Mouse (Mus musculus) C2C12 (cell line): ENCODE measurements around the gene Zfp335.

ENCODE experiments used
- CEBPB ChIP-seq: IDR thresholded peaks from one replicate; pipeline ENCODE4 v1.6.1; 2011; ENCODE audit warnings: low read depth, mild to moderate bottlenecking, control low read depth, moderate library complexity
- CTCF ChIP-seq: IDR thresholded peaks from one replicate; pipeline ENCODE4 v1.5.1; 2011; ENCODE audit not compliant: control insufficient read depth, insufficient read depth, insufficient read length
- FOSL1 ChIP-seq: IDR thresholded peaks from one replicate; pipeline ENCODE4 v1.8.0; 2011; ENCODE audit warnings: mild to moderate bottlenecking, low read length; ENCODE audit not compliant: poor library complexity, insufficient read depth, severe bottlenecking
- MAX ChIP-seq: IDR thresholded peaks from one replicate; pipeline ENCODE4 v1.6.1; 2011; ENCODE audit warnings: mild to moderate bottlenecking, control low read depth
- MYOG ChIP-seq: IDR thresholded peaks from one replicate; pipeline ENCODE4 v1.6.1; 2011; ENCODE audit not compliant: control insufficient read depth, insufficient read length; ENCODE audit errors: extremely low read depth
- USF1 ChIP-seq: IDR thresholded peaks from one replicate; pipeline ENCODE4 v1.6.1; 2011; ENCODE audit warnings: low read depth, mild to moderate bottlenecking, control low read depth, moderate library complexity

GRCm38 (mm10) chr2:164907511-164907910 is 4.0 kb downstream of the Zfp335 start:
- no peak for TF ChIP-seq MAX
- no peak for TF ChIP-seq CEBPB
- TF ChIP-seq CTCF: no peak
- TF ChIP-seq USF1: no peak
- TF ChIP-seq FOSL1: no peak
- TF ChIP-seq MYOG: no peak
